Mouse (Mus musculus) kidney, embryonic 15.5 days (tissue): ENCODE measurements at regions not wholly inside any gene's neighbourhood (a gene's known extent, or its start where the extent isn't known, plus 50 kb on each side); places are given as distances from the start of the nearest gene placed in this dataset.

Source experiments
- ATAC-seq: fragments of 200-750 bp; cut with Nextera tagmentation; replicated peaks from 2 replicates; pipeline ENCODE4 v1.8.0; 2017; ENCODE audit warnings: moderate TSS enrichment; ENCODE audit not compliant: low FRiP score
- H3K27ac ChIP-seq: fragments of 300-500 bp; sonication (generic); 2 replicates; pipeline ENCODE4 v1.5.1; 2015; ENCODE audit warnings: mild to moderate bottlenecking, inconsistent platforms
- H3K27me3 ChIP-seq: fragments of 300-500 bp; sonication (generic); 2 replicates; pipeline ENCODE4 v1.6.1; 2015; ENCODE audit warnings: inconsistent platforms
- H3K36me3 ChIP-seq: fragments of 300-500 bp; sonication (generic); 2 replicates; pipeline ENCODE4 v1.6.1; 2015; ENCODE audit warnings: inconsistent platforms
- H3K4me1 ChIP-seq: fragments of 300-500 bp; sonication (generic); 2 replicates; pipeline ENCODE4 v1.6.1; 2015; ENCODE audit warnings: inconsistent platforms
- H3K4me2 ChIP-seq: fragments of 300-500 bp; sonication (generic); 2 replicates; pipeline ENCODE4 v1.6.1; 2015; ENCODE audit warnings: moderate library complexity, mild to moderate bottlenecking, inconsistent platforms
- H3K4me3 ChIP-seq: fragments of 300-500 bp; sonication (generic); replicated peaks from 2 replicates; pipeline ENCODE4 v1.5.1; 2015; ENCODE audit warnings: mild to moderate bottlenecking, inconsistent platforms
- H3K9ac ChIP-seq: fragments of 300-500 bp; sonication (generic); 2 replicates; pipeline ENCODE4 v1.6.1; 2015; ENCODE audit warnings: mild to moderate bottlenecking, inconsistent platforms
- H3K9me3 ChIP-seq: fragments of 300-500 bp; sonication (generic); replicated peaks from 2 replicates; pipeline ENCODE4 v1.6.1; 2016; ENCODE audit warnings: inconsistent platforms
- WGBS: fragments of 180-500 bp; shearing (Covaris S2); methylation state at CpG from one replicate; pipeline ENCODE4 v1.1.7; 2015; ENCODE audit warnings: mixed read lengths; 5-methylcytosine and 5-hydroxymethylcytosine counted together

DNA sequence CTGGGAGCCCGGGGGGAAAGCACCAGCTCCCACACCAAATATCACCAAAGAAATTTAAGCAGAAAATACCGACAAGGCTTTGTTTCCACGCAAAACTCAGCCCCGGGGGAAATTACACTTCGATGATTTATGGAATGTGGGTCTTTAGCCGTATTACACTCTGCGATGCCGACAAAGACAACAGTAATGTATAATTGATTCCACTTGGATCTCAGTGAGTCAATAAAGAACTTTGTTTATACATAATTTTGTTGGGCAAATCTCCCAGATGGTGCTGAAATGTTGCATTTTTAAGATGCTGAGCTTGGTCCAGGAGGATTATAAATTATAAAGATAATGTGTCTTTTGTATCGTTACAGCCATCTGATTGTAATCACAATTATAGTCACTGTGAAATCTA lies 59.1 kb upstream of the Dock1 start:
- Histone ChIP-seq H3K4me2 (no peak overlapping the region; the same call in 1 of the 2 replicates), H3K27me3 (no peaks in the 10 kb centered on the region), H3K4me3 (no peak overlapping the region), H3K36me3 (no peaks in the 10 kb centered on the region), H3K9me3 (no peaks in the 10 kb centered on the region), H3K27ac (peak overlapping the region; percentile 49; the same call in 1 of the 2 replicates), H3K9ac (no peak overlapping the region), H3K4me1 (peaks cover 33% of the 10 kb centered on the region)
- 23% methylated on average over 9 of the region's 9 CpGs for WGBS
- ATAC-seq, result no peak

- ATAC-seq, result peak; percentile 67
- H3K9ac ChIP-seq, result no peak overlapping the region
- 45% methylated on average over 4 of the region's 4 CpGs for WGBS
- H3K4me3 ChIP-seq, result no peak overlapping the region
- no peaks in the 10 kb centered on the region for H3K9me3 ChIP-seq
- H3K4me2 ChIP-seq, result no peak overlapping the region
- H3K27me3 ChIP-seq, result no peaks in the 10 kb centered on the region
- H3K36me3 ChIP-seq, result no peaks in the 10 kb centered on the region
- peaks cover 33% of the 10 kb centered on the region for H3K4me1 ChIP-seq
- peak overlapping the region; percentile 46 for H3K27ac ChIP-seq
These were observed 58.2 kb upstream of the Dock1 start for GRCm38 (mm10) chr7:134612175-134612633.

DNA sequence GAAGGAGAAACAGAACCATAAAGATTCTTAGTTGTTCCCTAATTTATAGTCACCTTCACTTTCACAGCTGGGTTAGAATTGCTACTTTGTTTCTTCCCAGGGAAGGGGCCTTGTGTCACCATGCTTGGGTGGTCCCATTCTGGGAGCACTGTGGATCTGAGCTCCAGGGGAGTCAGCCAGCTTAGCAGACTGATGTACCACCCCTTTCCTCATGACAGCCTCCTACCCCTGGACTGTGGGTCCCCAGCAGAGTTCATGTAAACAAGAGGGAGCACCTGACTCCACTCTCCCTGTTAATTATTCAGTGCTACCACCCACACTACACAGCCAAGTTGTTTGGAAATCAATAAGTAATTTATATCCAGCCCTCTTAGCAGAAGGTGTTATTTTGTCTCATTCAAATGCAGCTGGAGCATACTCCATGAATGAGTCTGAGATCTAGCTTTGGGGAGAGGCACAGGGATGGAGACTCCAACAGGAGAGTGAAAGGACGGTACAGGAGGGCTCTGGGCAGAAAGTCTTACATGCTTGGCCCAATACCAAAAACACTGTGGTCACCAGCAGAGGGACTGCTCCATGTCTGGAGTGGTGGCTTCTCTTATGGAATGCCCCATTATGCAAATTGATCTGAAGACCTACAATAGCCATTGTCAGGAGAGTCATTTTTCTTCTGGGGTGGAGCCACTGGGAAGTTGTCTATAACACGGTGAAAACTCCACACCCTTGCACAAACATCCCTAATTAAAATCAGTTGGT lies 51.1 kb upstream of the Dock1 start:
- peak; percentile 93 for ATAC-seq
- Histone ChIP-seq H3K4me2 (no peak overlapping the region), H3K36me3 (no peaks in the 10 kb centered on the region), H3K27me3 (no peaks in the 10 kb centered on the region), H3K27ac (0 out of 2 replicates have a peak overlapping the region, but pooled peaks have one; percentile 51), H3K9ac (no peak overlapping the region), H3K4me1 (peaks cover 16% of the 10 kb centered on the region), H3K9me3 (no peaks in the 10 kb centered on the region), H3K4me3 (no peak overlapping the region)
- 11% methylated on average over 2 of the region's 2 CpGs for WGBS

DNA sequence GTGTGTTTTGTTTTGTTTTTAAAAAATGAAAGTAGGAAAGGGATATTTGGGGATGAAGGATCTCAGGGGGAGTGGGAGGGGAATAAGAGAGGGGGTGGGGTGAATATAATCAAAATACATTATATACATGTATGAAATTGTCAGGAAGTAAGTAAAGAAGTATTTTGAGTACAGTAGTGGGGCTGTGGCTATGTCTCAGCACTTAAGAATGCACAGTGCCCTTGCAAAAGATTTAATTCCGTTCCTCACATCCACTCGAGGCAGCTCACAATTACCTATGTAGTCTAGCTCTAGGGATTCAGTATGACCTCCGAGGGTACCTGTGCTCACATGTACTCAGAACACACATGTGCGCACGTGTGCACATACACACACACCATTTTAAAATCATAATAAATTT lies 50.4 kb upstream of the Dock1 start:
- H3K9me3 ChIP-seq, result no peaks in the 10 kb centered on the region
- H3K36me3 ChIP-seq, result no peaks in the 10 kb centered on the region
- H3K4me3 ChIP-seq, result no peak overlapping the region
- H3K27me3 ChIP-seq, result no peaks in the 10 kb centered on the region
- WGBS, result 82% methylated on average over 5 of the region's 5 CpGs
- no peak overlapping the region for H3K9ac ChIP-seq
- H3K4me1 ChIP-seq, result peaks cover 16% of the 10 kb centered on the region
- ATAC-seq, result no peak
- H3K27ac ChIP-seq, result no peak overlapping the region
- no peak overlapping the region for H3K4me2 ChIP-seq
